Mouse (Mus musculus) heart, postnatal 0 days (tissue): ENCODE measurements around the gene Fkbp14.

Source experiments
- CTCF ChIP-seq: IDR thresholded peaks from 2 replicates; pipeline ENCODE4 v1.5.1; 2016; ENCODE audit warnings: antibody characterized with exemption, control low read depth, low read depth
- EP300 ChIP-seq: IDR thresholded peaks from 2 replicates; pipeline ENCODE4 v1.6.1; 2016; ENCODE audit warnings: antibody characterized with exemption, low read depth

GRCm38 (mm10) chr6:54586911-54587310 is 10.2 kb downstream of the Fkbp14 start:
- TF ChIP-seq CTCF = no peak
- TF ChIP-seq EP300 = no peak
